ENCODE assay signal across 8 mouse cellular contexts in genomic region chr3:87089694-87090565, GRCm38 (mm10).
DNase-seq lines count a peak whose midpoint lies in the region; ATAC-seq lines count a peak whose summit lies in the region.

No protein-coding gene starts in this region.

- H3K9me3 ChIP-seq in forebrain, embryonic 13.5 days (replicated peaks): no peaks in the 10 kb centered on the region
- H3K9me3 ChIP-seq in lung, embryonic 15.5 days: no peaks in the 10 kb centered on the region

- DNase-seq in MEL-GATA-1-ER (ENCODE audit: extremely low read depth, low read depth): peak; percentile 33
- peak; percentile 50 for DNase-seq in c-Kit-positive CD71-negative TER-119-negative erythroid progenitor cells, embryonic 14.5 days (ENCODE audit: low read depth)
- peak; percentile 59 to 69 for DNase-seq in layer of hippocampus, adult 8-10 months (ENCODE audit: low spot score in 2 of 2)
- peak; percentile 76 for DNase-seq in retina, adult 2 months (ENCODE audit: low read depth, low spot score)
- peak; percentile 46 to 48 for DNase-seq in urinary bladder, postnatal 36 days (ENCODE audit: low spot score in 2 of 2)

- H3K36me3 ChIP-seq in forebrain, embryonic 13.5 days (ENCODE audit: poor library complexity, severe bottlenecking): peaks cover 34% of the 10 kb centered on the region
- peaks cover 43% of the 10 kb centered on the region for H3K36me3 ChIP-seq in lung, embryonic 15.5 days

- peaks cover 9% of the 10 kb centered on the region for H3K4me1 ChIP-seq in forebrain, embryonic 13.5 days
- H3K4me1 ChIP-seq in lung, embryonic 15.5 days: no peaks in the 10 kb centered on the region

- no peak overlapping the region for H3K9ac ChIP-seq in forebrain, embryonic 13.5 days
- H3K9ac ChIP-seq in lung, embryonic 15.5 days: no peak overlapping the region

- peak; percentile 87 for ATAC-seq in forebrain, embryonic 13.5 days
- ATAC-seq in hematopoietic stem cell, adult 5-6 weeks (replicated peaks in 1 of 2; ENCODE audit: insufficient read depth in 1 of 2, low FRiP score in 2 of 2, low TSS enrichment in 1 of 2, low read depth in 1 of 2, poor library complexity in 2 of 2, severe bottlenecking in 2 of 2): peak; percentile 77 to 82; a peak in 3 of 4 replicates
- ATAC-seq in lung, embryonic 15.5 days (ENCODE audit: borderline replicate concordance, extremely low read depth, low FRiP score, low TSS enrichment): peak; percentile 68

- WGBS in forebrain, embryonic 13.5 days: 74% methylated on average over 13 of the region's 13 CpGs
- WGBS in lung, embryonic 15.5 days: 74% methylated on average over 13 of the region's 13 CpGs

- H3K27me3 ChIP-seq in forebrain, embryonic 13.5 days: no peaks in the 10 kb centered on the region
- H3K27me3 ChIP-seq in lung, embryonic 15.5 days: no peaks in the 10 kb centered on the region

- H3K4me2 ChIP-seq in forebrain, embryonic 13.5 days: no peak overlapping the region
- H3K4me2 ChIP-seq in lung, embryonic 15.5 days: no peak overlapping the region

- H3K4me3 ChIP-seq in forebrain, embryonic 13.5 days: no peak overlapping the region
- no peak overlapping the region for H3K4me3 ChIP-seq in lung, embryonic 15.5 days

- H3K27ac ChIP-seq in forebrain, embryonic 13.5 days: no peak overlapping the region
- H3K27ac ChIP-seq in lung, embryonic 15.5 days: no peak overlapping the region
